Mouse (Mus musculus) midbrain, postnatal 0 days (tissue): ENCODE results near the gene Olfr545. TPM values are rescaled to one million over a fixed set of nuclear protein-coding genes. Genes with fewer than 3 reads are reported as not detected.

ENCODE experiments used
- ATAC-seq: fragments of 200-750 bp; cut with Nextera tagmentation; 2 replicates; pipeline ENCODE4 v1.8.0; 2017; ENCODE audit warnings: moderate number of reproducible peaks, mild to moderate bottlenecking, moderate TSS enrichment, moderate library complexity; ENCODE audit not compliant: low FRiP score
- DNase-seq: peaks from one replicate; pipeline ENCODE4 v3.0.0-alpha.2; 2015; ENCODE audit warnings: low spot score
- H3K27ac ChIP-seq: fragments of 300-500 bp; sonication (generic); 2 replicates; pipeline ENCODE4 v1.5.1; 2014; ENCODE audit warnings: low read depth, mild to moderate bottlenecking, low read length, mixed read lengths
- H3K27me3 ChIP-seq: fragments of 300-500 bp; sonication (generic); 2 replicates; pipeline ENCODE4 v1.6.1; 2014; ENCODE audit warnings: low read length, control low read depth, mixed read lengths; ENCODE audit not compliant: insufficient read depth
- H3K36me3 ChIP-seq: fragments of 300-500 bp; sonication (generic); 2 replicates; pipeline ENCODE4 v1.6.1; 2014; ENCODE audit warnings: low read length, control low read depth, mixed read lengths; ENCODE audit not compliant: insufficient read depth
- H3K4me1 ChIP-seq: fragments of 300-500 bp; sonication (generic); 2 replicates; pipeline ENCODE4 v1.6.1; 2014; ENCODE audit warnings: mild to moderate bottlenecking, control low read depth, antibody characterized with exemption, low read length, mixed read lengths; ENCODE audit not compliant: insufficient read depth
- H3K4me2 ChIP-seq: fragments of 300-500 bp; sonication (generic); 2 replicates; pipeline ENCODE4 v1.6.1; 2014; ENCODE audit warnings: low read depth, mild to moderate bottlenecking, low read length, mixed read lengths; ENCODE audit not compliant: poor library complexity, severe bottlenecking
- H3K4me3 ChIP-seq: fragments of 300-500 bp; sonication (generic); 2 replicates; pipeline ENCODE4 v1.5.1; 2014; ENCODE audit warnings: low read depth, mild to moderate bottlenecking, low read length, moderate library complexity
- H3K9ac ChIP-seq: fragments of 300-500 bp; sonication (generic); replicated peaks from 2 replicates; pipeline ENCODE4 v1.6.1; 2014; ENCODE audit warnings: mild to moderate bottlenecking, low read length, moderate library complexity, mixed read lengths; ENCODE audit not compliant: poor library complexity, severe bottlenecking
- H3K9me3 ChIP-seq: fragments of 300-500 bp; sonication (generic); 2 replicates; pipeline ENCODE4 v1.6.1; 2016; ENCODE audit warnings: low read length, control low read depth
- CTCF ChIP-seq: IDR thresholded peaks from 2 replicates; pipeline ENCODE4 v1.5.1; 2016; ENCODE audit warnings: antibody characterized with exemption, mild to moderate bottlenecking
- WGBS: fragments of 180-500 bp; shearing (Covaris S2); extraction: QIAGEN DNeasy Blood & Tissue Kit; methylation state at CpG from one replicate; pipeline ENCODE4 v1.1.7; 2014; 5-methylcytosine and 5-hydroxymethylcytosine counted together
- polyA plus RNA-seq: library from polyadenylated mRNA; unstranded; fragments of >200 nt; fragmentation: Nextera tagmentation; extraction: Ambion mirVana; gene quantifications from 2 replicates; pipeline ENCODE4 v1.2.1, GENCODE M21; 2015
- total RNA-seq: library from RNA; depleted of rRNA; stranded (reverse); fragments of >200 nt; gene quantifications from 2 replicates; pipeline ENCODE4 v1.2.3, GENCODE M21; 2014; rRNA removed

The Olfr545 gene
- total and polyA plus RNA-seq, 2 experiments from 2014 or later: 0.17 TPM; not detected in 1

DNA sequence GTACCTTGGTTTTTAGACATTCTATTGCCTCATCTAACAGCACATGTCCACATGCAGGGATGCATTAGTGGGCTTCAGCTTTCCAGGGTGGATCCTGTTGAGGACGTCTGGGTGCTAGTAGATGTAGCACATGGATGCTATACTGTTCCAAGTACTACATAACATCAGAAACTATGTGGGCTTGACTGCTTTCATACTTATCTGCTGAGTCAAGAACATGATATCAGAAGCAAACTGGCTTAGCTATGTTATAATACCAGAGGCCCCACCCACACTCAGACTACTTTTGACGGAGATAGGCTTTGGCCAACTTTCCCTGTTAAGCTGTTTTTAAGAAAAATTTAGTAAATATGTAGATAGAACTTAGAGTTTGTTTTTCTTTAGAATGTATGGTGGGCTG, 55.1 kb downstream of the Olfr545 start:
- ATAC-seq (no peak), DNase-seq (no peak)
- Histone ChIP-seq H3K4me3 (no peak overlapping the region), H3K4me2 (no peak overlapping the region), H3K9me3 (no peaks in the 10 kb centered on the region), H3K9ac (no peak overlapping the region), H3K4me1 (no peaks in the 10 kb centered on the region), H3K27me3 (no peaks in the 10 kb centered on the region), H3K27ac (no peak overlapping the region), H3K36me3 (peaks cover 5% of the 10 kb centered on the region; the same call in 1 of the 2 replicates)
- 86% methylated on average over 2 of the region's 2 CpGs for WGBS
- TF ChIP-seq CTCF: no peak

GRCm38 (mm10) chr7:102442432-102442831, 56.9 kb downstream of the Olfr545 start:
- no peak for ATAC-seq
- TF ChIP-seq CTCF: no peak
- H3K36me3 ChIP-seq: 0 out of 2 replicates have a peak, but pooled peaks cover 3% of the 10 kb centered on the region
- no peaks in the 10 kb centered on the region for H3K27me3 ChIP-seq
- DNase-seq: no peak
- peak overlapping the region; percentile 73 for H3K4me3 ChIP-seq
- H3K27ac ChIP-seq: no peak overlapping the region
- peak overlapping the region; percentile 62 for H3K9ac ChIP-seq
- peak overlapping the region; percentile 78 for H3K4me2 ChIP-seq
- no peaks in the 10 kb centered on the region for H3K9me3 ChIP-seq
- 0% methylated on average over 4 of the region's 4 CpGs for WGBS
- H3K4me1 ChIP-seq: no peaks in the 10 kb centered on the region

DNA sequence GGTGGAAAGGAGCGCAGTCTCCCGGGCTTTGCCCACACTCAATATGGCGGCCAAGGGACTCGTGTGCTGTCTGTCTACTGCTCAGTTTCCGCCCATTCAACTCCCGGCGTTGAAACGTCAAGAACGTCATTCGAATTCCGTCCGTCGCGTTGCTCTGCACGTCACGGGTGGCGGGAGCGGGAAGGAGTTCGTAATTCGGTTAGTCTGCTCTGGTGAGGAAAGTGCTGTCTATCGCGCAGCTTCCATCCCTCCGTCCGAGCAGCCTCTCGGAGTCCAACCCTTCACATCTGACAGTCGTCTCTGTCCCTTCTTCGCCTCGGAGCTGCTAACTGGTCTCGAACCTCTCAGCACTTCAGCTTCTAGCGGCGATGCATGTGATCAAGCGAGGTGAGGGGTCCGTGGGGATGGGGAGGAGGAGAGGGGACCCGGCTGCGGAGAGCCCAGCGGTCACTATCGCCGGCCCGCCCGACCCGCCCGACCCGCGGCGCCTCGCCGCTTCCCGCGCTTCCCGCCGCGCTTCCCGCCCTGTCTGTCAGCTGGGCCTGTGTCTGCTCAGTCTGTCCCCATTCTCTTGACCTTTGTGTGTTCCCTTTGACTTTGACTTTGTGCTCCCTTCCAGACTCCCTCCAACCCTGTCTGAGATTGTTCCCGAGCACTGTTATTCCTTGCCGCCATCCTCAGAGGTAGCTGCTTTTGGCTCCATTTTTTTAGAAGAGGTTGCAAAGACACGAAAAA, 57.5 kb downstream of the Olfr545 start, which contains the start of gene Rrm1:
Rrm1 (plus strand) TSS at position 39 of the 735 bp plus-strand sequence.
- Histone ChIP-seq H3K4me2 (peak within 1 kb of the TSS; percentile 78), H3K27me3 (no peaks in the 10 kb centered on the region), H3K27ac (peak within 1 kb of the TSS; percentile 38; the same call in 1 of the 2 replicates), H3K4me3 (peak within 1 kb of the TSS; percentile 73), H3K9me3 (no peaks in the 10 kb centered on the region), H3K4me1 (no peaks in the 10 kb centered on the region), H3K9ac (peak within 1 kb of the TSS; percentile 62), H3K36me3 (0 out of 2 replicates have a peak, but pooled peaks cover 3% of the 10 kb centered on the region)
- DNase-seq (peak; percentile 99), ATAC-seq (peak; percentile 100)
- under 1% methylated on average over 53 of the region's 56 CpGs for WGBS
- no peak for TF ChIP-seq CTCF

Other genes with a start within 250 kb of the Olfr545 start
- gene Rhog, start 243.5 kb downstream of the Olfr545 start, total RNA-seq: 11.0 and 11.3 TPM in 2 replicates
- 15.8 and 17.2 TPM in 2 replicates for gene Rhog, start 243.5 kb downstream of the Olfr545 start, polyA plus RNA-seq
- 26.6 and 30.7 TPM in 2 replicates for gene Stim1, start 231.8 kb downstream of the Olfr545 start, total RNA-seq
- 15.4 and 17.1 TPM in 2 replicates for gene Stim1, start 231.8 kb downstream of the Olfr545 start, polyA plus RNA-seq
- 31.2 and 35.6 TPM in 2 replicates for gene Rrm1, start 57.9 kb downstream of the Olfr545 start, total RNA-seq
- gene Rrm1, start 57.9 kb downstream of the Olfr545 start, polyA plus RNA-seq: 25.0 and 26.1 TPM in 2 replicates
- gene Olfr543, start 17.9 kb downstream of the Olfr545 start, total RNA-seq: not detected in 2 replicates
- gene Olfr543, start 17.9 kb downstream of the Olfr545 start, polyA plus RNA-seq: 0.29 and 0.38 TPM in 2 replicates
- gene Olfr544, start 11.3 kb downstream of the Olfr545 start, total RNA-seq: not detected in 2 replicates
- gene Olfr544, start 11.3 kb downstream of the Olfr545 start, polyA plus RNA-seq: 0.12 TPM in 1 of 2 replicates, not detected in the other
- gene Olfr547, start 35.2 kb upstream of the Olfr545 start, total RNA-seq: not detected in 2 replicates
- not detected in 2 replicates for gene Olfr547, start 35.2 kb upstream of the Olfr545 start, polyA plus RNA-seq
- not detected in 2 replicates for gene Olfr548-ps1, start 41.3 kb upstream of the Olfr545 start, total RNA-seq
- gene Olfr548-ps1, start 41.3 kb upstream of the Olfr545 start, polyA plus RNA-seq: not detected in 2 replicates
- not detected in 2 replicates for gene Olfr549, start 50.3 kb upstream of the Olfr545 start, total RNA-seq
- not detected in 2 replicates for gene Olfr549, start 50.3 kb upstream of the Olfr545 start, polyA plus RNA-seq
- gene Trim21, start 65.9 kb upstream of the Olfr545 start, total RNA-seq: 2.1 and 3.8 TPM in 2 replicates
- 0.27 and 0.42 TPM in 2 replicates for gene Trim21, start 65.9 kb upstream of the Olfr545 start, polyA plus RNA-seq
- not detected in 2 replicates for gene Olfr550, start 71.9 kb upstream of the Olfr545 start, total RNA-seq
- gene Olfr550, start 71.9 kb upstream of the Olfr545 start, polyA plus RNA-seq: not detected in 2 replicates
- not detected in 2 replicates for gene Olfr551, start 92.3 kb upstream of the Olfr545 start, total RNA-seq
- not detected in 2 replicates for gene Olfr551, start 92.3 kb upstream of the Olfr545 start, polyA plus RNA-seq
- not detected in 2 replicates for gene Olfr552, start 98.2 kb upstream of the Olfr545 start, total RNA-seq
- not detected in 2 replicates for gene Olfr552, start 98.2 kb upstream of the Olfr545 start, polyA plus RNA-seq
- gene Olfr553, start 118.6 kb upstream of the Olfr545 start, total RNA-seq: not detected in 2 replicates
- not detected in 2 replicates for gene Olfr553, start 118.6 kb upstream of the Olfr545 start, polyA plus RNA-seq
- gene Olfr554, start 138.9 kb upstream of the Olfr545 start, total RNA-seq: not detected in 2 replicates
- not detected in 2 replicates for gene Olfr554, start 138.9 kb upstream of the Olfr545 start, polyA plus RNA-seq
- gene Olfr555, start 159.2 kb upstream of the Olfr545 start, total RNA-seq: not detected in 2 replicates
- gene Olfr555, start 159.2 kb upstream of the Olfr545 start, polyA plus RNA-seq: not detected in 2 replicates
- gene Olfr556, start 165.3 kb upstream of the Olfr545 start, total RNA-seq: not detected in 2 replicates
- gene Olfr556, start 165.3 kb upstream of the Olfr545 start, polyA plus RNA-seq: not detected in 2 replicates
- gene Trim68, start 187.8 kb upstream of the Olfr545 start, total RNA-seq: 6.9 and 7.1 TPM in 2 replicates
- 4.9 and 5.7 TPM in 2 replicates for gene Trim68, start 187.8 kb upstream of the Olfr545 start, polyA plus RNA-seq
- not detected in 2 replicates for gene Olfr557, start 196.3 kb upstream of the Olfr545 start, total RNA-seq
- gene Olfr557, start 196.3 kb upstream of the Olfr545 start, polyA plus RNA-seq: not detected in 2 replicates
- gene Olfr558, start 202.6 kb upstream of the Olfr545 start, total RNA-seq: 0.05 and 0.16 TPM in 2 replicates
- not detected in 2 replicates for gene Olfr558, start 202.6 kb upstream of the Olfr545 start, polyA plus RNA-seq
- not detected in 2 replicates for gene Olfr33, start 219.5 kb upstream of the Olfr545 start, total RNA-seq
- gene Olfr33, start 219.5 kb upstream of the Olfr545 start, polyA plus RNA-seq: not detected in 2 replicates
- gene Olfr559, start 227.9 kb upstream of the Olfr545 start, total RNA-seq: not detected in 2 replicates
- not detected in 2 replicates for gene Olfr559, start 227.9 kb upstream of the Olfr545 start, polyA plus RNA-seq